Comparison of ENCODE assay signal across 8 mouse cellular contexts in the genomic region with DNA sequence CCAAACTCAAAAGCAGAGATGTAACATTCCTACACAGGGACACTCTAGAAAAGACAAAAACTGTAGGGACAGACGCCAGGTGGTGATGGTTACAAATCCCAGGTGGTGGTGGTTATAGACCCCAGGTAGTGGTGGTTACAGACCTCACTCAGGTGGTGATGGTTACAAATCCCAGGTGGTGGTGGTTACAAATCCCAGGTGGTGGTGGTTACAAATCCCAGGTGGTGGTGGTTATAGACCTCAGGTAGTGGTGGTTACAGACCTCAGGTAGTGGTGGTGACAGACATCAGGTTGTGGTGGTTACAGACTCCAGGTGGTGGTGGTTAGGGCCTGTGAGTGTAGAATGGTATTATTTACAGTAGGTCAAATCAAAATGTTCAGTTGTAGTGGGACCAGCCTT. TPM values are rescaled to one million over a fixed set of nuclear protein-coding genes. Genes with fewer than 3 reads are reported as not detected.
DNase-seq lines count a peak whose midpoint lies in the region; ATAC-seq lines count a peak whose summit lies in the region.

No protein-coding gene starts in this region.

- H3K9ac ChIP-seq in hindbrain, embryonic 14.5 days = no peak overlapping the region
- H3K9ac ChIP-seq in midbrain, embryonic 11.5 days (ENCODE audit: low read length) = no peak overlapping the region

- H3K27ac ChIP-seq in hindbrain, embryonic 14.5 days = no peak overlapping the region
- no peak overlapping the region for H3K27ac ChIP-seq in midbrain, embryonic 11.5 days (ENCODE audit: low read depth, low read length)

- H3K9me3 ChIP-seq in hindbrain, embryonic 14.5 days (ENCODE audit: control insufficient read depth, low read length) = no peaks in the 10 kb centered on the region
- H3K9me3 ChIP-seq in midbrain, embryonic 11.5 days (ENCODE audit: control insufficient read depth, low read length) = no peaks in the 10 kb centered on the region

- ATAC-seq in frontal cortex, adult (ENCODE audit: low TSS enrichment) = peak; percentile 93
- ATAC-seq in hindbrain, embryonic 14.5 days (ENCODE audit: low FRiP score) = peak; percentile 95
- ATAC-seq in midbrain, embryonic 11.5 days (ENCODE audit: low FRiP score) = peak; percentile 97

- no peak overlapping the region for H3K4me2 ChIP-seq in hindbrain, embryonic 14.5 days (replicated peaks)
- H3K4me2 ChIP-seq in midbrain, embryonic 11.5 days = no peak overlapping the region

- WGBS in hindbrain, embryonic 14.5 days = 96% methylated on average over 1 of the region's 1 CpGs
- WGBS in midbrain, embryonic 11.5 days = 81% methylated on average over 1 of the region's 1 CpGs

- H3K27me3 ChIP-seq in hindbrain, embryonic 14.5 days (ENCODE audit: control insufficient read depth, insufficient read depth, low read length) = no peaks in the 10 kb centered on the region
- no peaks in the 10 kb centered on the region for H3K27me3 ChIP-seq in midbrain, embryonic 11.5 days (ENCODE audit: control insufficient read depth, insufficient read depth, low read length)

- peaks cover 5% of the 10 kb centered on the region for H3K4me1 ChIP-seq in hindbrain, embryonic 14.5 days (replicated peaks; ENCODE audit: control insufficient read depth, insufficient read depth, low read length)
- H3K4me1 ChIP-seq in midbrain, embryonic 11.5 days (ENCODE audit: control insufficient read depth, insufficient read depth, low read length) = peaks cover 6% of the 10 kb centered on the region; the same call in 1 of the 2 replicates

- peaks cover 4% of the 10 kb centered on the region for H3K36me3 ChIP-seq in hindbrain, embryonic 14.5 days (replicated peaks; ENCODE audit: control insufficient read depth, insufficient read depth)
- H3K36me3 ChIP-seq in midbrain, embryonic 11.5 days (ENCODE audit: control insufficient read depth, insufficient read depth, low read length) = no peaks in the 10 kb centered on the region

- no peak for DNase-seq in frontal cortex, postnatal 25 days (ENCODE audit: low spot score in 2 of 2)
- DNase-seq in T-cell, adult 2 months (ENCODE audit: low spot score) = peak; percentile 10
- DNase-seq in hindbrain, embryonic 14.5 days (ENCODE audit: low spot score) = no peak
- DNase-seq in midbrain, embryonic 11.5 days (ENCODE audit: low spot score, missing footprints) = peak; percentile 83
- DNase-seq in left cerebral cortex, adult 9 months (ENCODE audit: low spot score in 2 of 2) = no peak
- no peak for DNase-seq in adrenal gland, adult 2 months
- no peak for DNase-seq in urinary bladder, postnatal 10 days (ENCODE audit: low spot score)

- no peak overlapping the region for H3K4me3 ChIP-seq in hindbrain, embryonic 14.5 days (replicated peaks; ENCODE audit: low read length)
- H3K4me3 ChIP-seq in midbrain, embryonic 11.5 days (ENCODE audit: low read depth, low read length) = no peak overlapping the region

RNA-seq across cellular contexts. Expression of gene Lmbrd1, which starts 5.5 kb away (rescaled TPM):
- polyA plus RNA-seq in hindbrain, embryonic 14.5 days (2014; fragmentation: Nextera tagmentation; extraction: Ambion mirVana) = 53.0 and 56.7 TPM in 2 replicates
- 29.0 and 30.6 TPM in 2 replicates for polyA plus RNA-seq in midbrain, embryonic 11.5 days (2014; fragmentation: Nextera tagmentation; extraction: Ambion mirVana)
- 10 to 100 TPM; 78.3 to 80.9 TPM for total RNA-seq in adrenal gland, adult 2 months (2021)
- polyA plus RNA-seq in adrenal gland, adult 2 months (2012; rRNA removed) = 7.9 and 8.3 TPM in 2 replicates

Comparison
In these comparisons a context has a peak if more than half of its experiments do, and no peak if none do; other contexts are left out.
1. DNase-seq: peak in T-cell, adult 2 months (single experiment) and midbrain, embryonic 11.5 days (single experiment); none in frontal cortex, postnatal 25 days (0 of 2), hindbrain, embryonic 14.5 days (single experiment), left cerebral cortex, adult 9 months (0 of 2), adrenal gland, adult 2 months (single experiment) and urinary bladder, postnatal 10 days (single experiment).
2. Peak in every context shown above with its lines, with median percentiles within 50 percentile points of each other: ATAC-seq.